Mouse (Mus musculus) spleen, embryonic (tissue): ENCODE measurements around the gene Atf6b.

ENCODE experiments used
- CTCF ChIA-PET: fragments of 350-600 bp; sonication (Branson Sonifier 250); formaldehyde crosslinking; loops from one replicate; lab custom pipeline; 2022; lab: Charles Lee

Gene Atf6b

GRCm38 (mm10) chr17:34685120-34686110, 38.5 kb downstream of the Atf6b start:
- CTCF ChIA-PET = no interaction called here

GRCm38 (mm10) chr17:34688889-34689288, 41.9 kb downstream of the Atf6b start:
- CTCF ChIA-PET = no interaction called here

- CTCF ChIA-PET = no interaction called here
Observed at GRCm38 (mm10) chr17:34690458-34690857, 43.5 kb downstream of the Atf6b start.

GRCm38 (mm10) chr17:34692906-34693305, 46.0 kb downstream of the Atf6b start:
- CTCF ChIA-PET = no interaction called here

- CTCF ChIA-PET = no interaction called here
Observed at GRCm38 (mm10) chr17:34699575-34700408, 52.8 kb downstream of the Atf6b start.

GRCm38 (mm10) chr17:34700671-34701071, 53.7 kb downstream of the Atf6b start:
- CTCF ChIA-PET = no interaction called here
